Mouse (Mus musculus) stomach, embryonic 15.5 days (tissue): ENCODE data around the gene Gipc2. TPM values are rescaled to one million over a fixed set of nuclear protein-coding genes. Genes with fewer than 3 reads are reported as not detected.
A peak's percentile ranks its signal among the peaks of the same experiment; 100 is the strongest.

ENCODE experiments used
- ATAC-seq: fragments of 200-750 bp; cut with Nextera tagmentation; 2 replicates; pipeline ENCODE4 v1.8.0; 2017; ENCODE audit warnings: low read depth, moderate number of reproducible peaks, moderate TSS enrichment; ENCODE audit not compliant: insufficient read depth, low FRiP score
- H3K27ac ChIP-seq: fragments of 300-500 bp; sonication (generic); 2 replicates; pipeline ENCODE4 v1.5.1; 2015; ENCODE audit warnings: mild to moderate bottlenecking, inconsistent platforms
- H3K27me3 ChIP-seq: fragments of 300-500 bp; sonication (generic); replicated peaks from 2 replicates; pipeline ENCODE4 v1.6.1; 2015; ENCODE audit warnings: inconsistent platforms
- H3K36me3 ChIP-seq: fragments of 300-500 bp; sonication (generic); 2 replicates; pipeline ENCODE4 v1.6.1; 2015; ENCODE audit warnings: inconsistent platforms
- H3K4me1 ChIP-seq: fragments of 300-500 bp; sonication (generic); 2 replicates; pipeline ENCODE4 v1.6.1; 2015; ENCODE audit warnings: inconsistent platforms
- H3K4me2 ChIP-seq: fragments of 300-500 bp; sonication (generic); 2 replicates; pipeline ENCODE4 v1.6.1; 2015; ENCODE audit warnings: mild to moderate bottlenecking, inconsistent platforms
- H3K4me3 ChIP-seq: fragments of 300-500 bp; sonication (generic); replicated peaks from 2 replicates; pipeline ENCODE4 v1.5.1; 2015; ENCODE audit warnings: inconsistent platforms
- H3K9ac ChIP-seq: fragments of 300-500 bp; sonication (generic); 2 replicates; pipeline ENCODE4 v1.6.1; 2015; ENCODE audit warnings: inconsistent platforms
- H3K9me3 ChIP-seq: fragments of 300-500 bp; sonication (generic); 2 replicates; pipeline ENCODE4 v1.6.1; 2016; ENCODE audit warnings: inconsistent platforms
- WGBS: fragments of 180-500 bp; shearing (Covaris S2); methylation state at CpG from one replicate; pipeline ENCODE4 v1.1.7; 2015; 5-methylcytosine and 5-hydroxymethylcytosine counted together
- polyA plus RNA-seq: library from polyadenylated mRNA; unstranded; fragments of >200 nt; fragmentation: Nextera tagmentation; extraction: Ambion mirVana; gene quantifications from 2 replicates; pipeline ENCODE4 v1.2.1, GENCODE M21; 2015

Gene Gipc2
- polyA plus RNA-seq, 1 experiment from 2014 or later = 57.5 TPM

- H3K4me3 ChIP-seq = no peak overlapping the region
- no peak overlapping the region for H3K9ac ChIP-seq
- no peaks in the 10 kb centered on the region for H3K9me3 ChIP-seq
- peak; percentile 65; the same call in 1 of the 2 replicates for ATAC-seq
- H3K27ac ChIP-seq = no peak overlapping the region
- no peak overlapping the region for H3K4me2 ChIP-seq
- H3K4me1 ChIP-seq = no peaks in the 10 kb centered on the region; the same call in 1 of the 2 replicates
- WGBS = 46% methylated on average over 4 of the region's 4 CpGs
- no peaks in the 10 kb centered on the region for H3K27me3 ChIP-seq
- H3K36me3 ChIP-seq = no peaks in the 10 kb centered on the region
Observed at GRCm38 (mm10) chr3:152054260-152054659, 111.8 kb downstream of the Gipc2 start.

- H3K27me3 ChIP-seq = no peaks in the 10 kb centered on the region
Observed at GRCm38 (mm10) chr3:152051959-152052358, 114.1 kb downstream of the Gipc2 start.

GRCm38 (mm10) chr3:152047914-152048313 is 118.1 kb downstream of the Gipc2 start:
- no peaks in the 10 kb centered on the region for H3K36me3 ChIP-seq
- no peak overlapping the region for H3K27ac ChIP-seq
- H3K4me2 ChIP-seq = no peak overlapping the region
- no peaks in the 10 kb centered on the region for H3K4me1 ChIP-seq
- H3K9me3 ChIP-seq = no peaks in the 10 kb centered on the region
- no peak overlapping the region for H3K4me3 ChIP-seq
- no peak overlapping the region for H3K9ac ChIP-seq
- no peaks in the 10 kb centered on the region for H3K27me3 ChIP-seq
- no peak for ATAC-seq

More at GRCm38 (mm10) chr3:152051959-152052358, 114.1 kb downstream of the Gipc2 start:
- Histone ChIP-seq H3K36me3 (no peaks in the 10 kb centered on the region), H3K9ac (no peak overlapping the region), H3K4me1 (no peaks in the 10 kb centered on the region; the same call in 1 of the 2 replicates), H3K4me3 (no peak overlapping the region), H3K27ac (no peak overlapping the region), H3K9me3 (no peaks in the 10 kb centered on the region), H3K4me2 (no peak overlapping the region)
- ATAC-seq = no peak
- 86% methylated on average over 2 of the region's 2 CpGs for WGBS

- Histone ChIP-seq H3K27ac (no peak overlapping the region), H3K9ac (no peak overlapping the region), H3K4me3 (no peak overlapping the region), H3K4me2 (no peak overlapping the region), H3K4me1 (no peaks in the 10 kb centered on the region), H3K27me3 (no peaks in the 10 kb centered on the region), H3K9me3 (no peaks in the 10 kb centered on the region), H3K36me3 (no peaks in the 10 kb centered on the region)
- no peak for ATAC-seq
- WGBS = 78% methylated on average over 3 of the region's 3 CpGs
Observed at GRCm38 (mm10) chr3:152046895-152047294, 119.1 kb downstream of the Gipc2 start.

Other genes starting within 250 kb of the Gipc2 start
- gene Dnajb4, start 44.1 kb upstream of the Gipc2 start, polyA plus RNA-seq = 30.9 and 34.9 TPM in 2 replicates
- 191 and 208 TPM in 2 replicates for gene Fubp1, start 44.2 kb upstream of the Gipc2 start, polyA plus RNA-seq
- gene Nexn, start 100.1 kb upstream of the Gipc2 start, polyA plus RNA-seq = 35.8 and 37.5 TPM in 2 replicates
- gene Miga1, start 174.2 kb upstream of the Gipc2 start, polyA plus RNA-seq = 14.0 and 14.5 TPM in 2 replicates
- 38.7 and 43.2 TPM in 2 replicates for gene Usp33, start 180.2 kb upstream of the Gipc2 start, polyA plus RNA-seq
- gene Zzz3, start 229.2 kb upstream of the Gipc2 start, polyA plus RNA-seq = 41.7 and 44.5 TPM in 2 replicates